Mouse (Mus musculus) hindbrain, postnatal 0 days (tissue): ENCODE results near the gene BC048562. TPM values are rescaled to one million over a fixed set of nuclear protein-coding genes. Genes with fewer than 3 reads are reported as not detected.

Experiments used
- ATAC-seq: fragments of 200-750 bp; cut with Nextera tagmentation; 2 replicates; pipeline ENCODE4 v1.8.0; 2017; ENCODE audit warnings: mild to moderate bottlenecking, moderate TSS enrichment, moderate library complexity
- DNase-seq: peaks from one replicate; pipeline ENCODE4 v3.0.0-alpha.2; 2015; ENCODE audit warnings: low spot score
- H3K27ac ChIP-seq: fragments of 300-500 bp; sonication (generic); 2 replicates; pipeline ENCODE4 v1.5.1; 2014; ENCODE audit warnings: mild to moderate bottlenecking
- H3K27me3 ChIP-seq: fragments of 300-500 bp; sonication (generic); 2 replicates; pipeline ENCODE4 v1.6.1; 2014; ENCODE audit warnings: low read length, mixed read lengths; ENCODE audit not compliant: insufficient read depth
- H3K36me3 ChIP-seq: fragments of 300-500 bp; sonication (generic); 2 replicates; pipeline ENCODE4 v1.6.1; 2014; ENCODE audit warnings: low read length, mixed read lengths; ENCODE audit not compliant: insufficient read depth
- H3K4me1 ChIP-seq: fragments of 300-500 bp; sonication (generic); 2 replicates; pipeline ENCODE4 v1.6.1; 2014; ENCODE audit warnings: antibody characterized with exemption, low read length, mixed read lengths; ENCODE audit not compliant: insufficient read depth
- H3K4me2 ChIP-seq: fragments of 300-500 bp; sonication (generic); 2 replicates; pipeline ENCODE4 v1.6.1; 2014; ENCODE audit warnings: low read depth, mild to moderate bottlenecking, low read length, moderate library complexity, mixed read lengths
- H3K4me3 ChIP-seq: fragments of 300-500 bp; sonication (generic); 2 replicates; pipeline ENCODE4 v1.5.1; 2014; ENCODE audit warnings: low read length
- H3K9ac ChIP-seq: fragments of 300-500 bp; sonication (generic); replicated peaks from 2 replicates; pipeline ENCODE4 v1.6.1; 2014; ENCODE audit warnings: mild to moderate bottlenecking, low read length, moderate library complexity, mixed read lengths
- H3K9me3 ChIP-seq: fragments of 300-500 bp; sonication (generic); 2 replicates; pipeline ENCODE4 v1.6.1; 2016; ENCODE audit warnings: low read length, mixed read lengths
- CTCF ChIP-seq: IDR thresholded peaks from 2 replicates; pipeline ENCODE4 v1.5.1; 2016; ENCODE audit warnings: antibody characterized with exemption, control low read depth, low read depth
- WGBS: fragments of 180-500 bp; shearing (Covaris S2); extraction: QIAGEN DNeasy Blood & Tissue Kit; methylation state at CpG from one replicate; pipeline ENCODE4 v1.1.7; 2014; 5-methylcytosine and 5-hydroxymethylcytosine counted together
- polyA plus RNA-seq: library from polyadenylated mRNA; unstranded; fragments of >200 nt; fragmentation: Nextera tagmentation; extraction: Ambion mirVana; gene quantifications from 2 replicates; pipeline ENCODE4 v1.2.1, GENCODE M21; 2015
- total RNA-seq: library from RNA; depleted of rRNA; stranded (reverse); fragments of >200 nt; gene quantifications from 2 replicates; pipeline ENCODE4 v1.2.3, GENCODE M21; 2014

The BC048562 gene
- total and polyA plus RNA-seq, 2 experiments from 2014 or later, result not detected

GRCm38 (mm10) chr9:108461675-108462074 is 25.4 kb downstream of the BC048562 start:
- Histone ChIP-seq H3K36me3 (peaks cover 19% of the 10 kb centered on the region; the same call in 1 of the 2 replicates), H3K4me2 (peak overlapping the region; percentile 95), H3K27ac (no peak overlapping the region), H3K4me3 (peak overlapping the region; percentile 91; the same call in 1 of the 2 replicates), H3K4me1 (peaks cover 3% of the 10 kb centered on the region), H3K9me3 (no peaks in the 10 kb centered on the region), H3K9ac (no peak overlapping the region), H3K27me3 (no peaks in the 10 kb centered on the region)
- 90% methylated on average over 5 of the region's 5 CpGs for WGBS
- ATAC-seq (no peak), DNase-seq (no peak)
- no peak for TF ChIP-seq CTCF

- no peaks in the 10 kb centered on the region for H3K9me3 ChIP-seq
- peaks cover 3% of the 10 kb centered on the region for H3K4me1 ChIP-seq
- 86% methylated on average over 10 of the region's 10 CpGs for WGBS
- no peak overlapping the region for H3K4me3 ChIP-seq
- TF ChIP-seq CTCF, result no peak
- H3K9ac ChIP-seq, result no peak overlapping the region
- DNase-seq, result no peak
- peaks cover 19% of the 10 kb centered on the region; the same call in 1 of the 2 replicates for H3K36me3 ChIP-seq
- no peak overlapping the region for H3K27ac ChIP-seq
- no peak for ATAC-seq
- no peaks in the 10 kb centered on the region for H3K27me3 ChIP-seq
- peak overlapping the region; percentile 95; the same call in 1 of the 2 replicates for H3K4me2 ChIP-seq
Observed at GRCm38 (mm10) chr9:108462192-108462591, 25.9 kb downstream of the BC048562 start.

- ATAC-seq (no peak), DNase-seq (no peak)
- H3K27me3 ChIP-seq, result no peaks in the 10 kb centered on the region
- H3K4me1 ChIP-seq, result peaks cover 3% of the 10 kb centered on the region
- H3K36me3 ChIP-seq, result peaks cover 19% of the 10 kb centered on the region; the same call in 1 of the 2 replicates
- TF ChIP-seq CTCF, result no peak
- H3K9ac ChIP-seq, result no peak overlapping the region
- H3K4me3 ChIP-seq, result no peak overlapping the region
- WGBS, result 97% methylated on average over 9 of the region's 9 CpGs
- H3K9me3 ChIP-seq, result no peaks in the 10 kb centered on the region
- no peak overlapping the region for H3K4me2 ChIP-seq
- no peak overlapping the region for H3K27ac ChIP-seq
Observed at GRCm38 (mm10) chr9:108463713-108464112, 27.4 kb downstream of the BC048562 start.

GRCm38 (mm10) chr9:108466219-108466618 is 29.9 kb downstream of the BC048562 start:
- Histone ChIP-seq H3K36me3 (peaks cover 19% of the 10 kb centered on the region; the same call in 1 of the 2 replicates), H3K4me1 (peaks cover 2% of the 10 kb centered on the region)
- no peak for TF ChIP-seq CTCF

GRCm38 (mm10) chr9:108469430-108469829 is 33.1 kb downstream of the BC048562 start:
- peaks cover 4% of the 10 kb centered on the region; the same call in 1 of the 2 replicates for H3K36me3 ChIP-seq
- H3K9ac ChIP-seq, result no peak overlapping the region
- no peak overlapping the region for H3K4me3 ChIP-seq
- no peak overlapping the region for H3K4me2 ChIP-seq
- no peaks in the 10 kb centered on the region for H3K27me3 ChIP-seq
- DNase-seq (no peak), ATAC-seq (no peak)
- H3K4me1 ChIP-seq, result no peaks in the 10 kb centered on the region
- TF ChIP-seq CTCF, result no peak
- no peak overlapping the region for H3K27ac ChIP-seq
- 84% methylated on average over 5 of the region's 5 CpGs for WGBS
- no peaks in the 10 kb centered on the region for H3K9me3 ChIP-seq

More at GRCm38 (mm10) chr9:108466219-108466618, 29.9 kb downstream of the BC048562 start:
- no peak for DNase-seq
- WGBS, result 90% methylated on average over 2 of the region's 2 CpGs
- Histone ChIP-seq H3K9me3 (no peaks in the 10 kb centered on the region), H3K27ac (no peak overlapping the region), H3K4me2 (no peak overlapping the region), H3K4me3 (no peak overlapping the region), H3K9ac (no peak overlapping the region), H3K27me3 (no peaks in the 10 kb centered on the region)
- no peak for ATAC-seq

- no peak for TF ChIP-seq CTCF
- DNase-seq, result no peak
- H3K27ac ChIP-seq, result no peak overlapping the region
- no peak overlapping the region for H3K4me3 ChIP-seq
- no peaks in the 10 kb centered on the region for H3K4me1 ChIP-seq
- no peaks in the 10 kb centered on the region for H3K27me3 ChIP-seq
- H3K36me3 ChIP-seq, result peaks cover 4% of the 10 kb centered on the region; the same call in 1 of the 2 replicates
- H3K9me3 ChIP-seq, result no peaks in the 10 kb centered on the region
- WGBS, result 76% methylated on average over 4 of the region's 4 CpGs
- no peak for ATAC-seq
- H3K9ac ChIP-seq, result no peak overlapping the region
- no peak overlapping the region for H3K4me2 ChIP-seq
Observed at GRCm38 (mm10) chr9:108469845-108470244, 33.6 kb downstream of the BC048562 start.

- H3K4me2 ChIP-seq, result no peak overlapping the region
- no peaks in the 10 kb centered on the region for H3K36me3 ChIP-seq
- H3K4me3 ChIP-seq, result no peak overlapping the region
- DNase-seq, result no peak
- H3K4me1 ChIP-seq, result peaks cover 8% of the 10 kb centered on the region
- no peak for ATAC-seq
- no peaks in the 10 kb centered on the region for H3K27me3 ChIP-seq
- no peaks in the 10 kb centered on the region for H3K9me3 ChIP-seq
- no peak for TF ChIP-seq CTCF
- H3K9ac ChIP-seq, result no peak overlapping the region
- WGBS, result 25% methylated on average over 1 of the region's 1 CpGs
- no peak overlapping the region for H3K27ac ChIP-seq
Observed at GRCm38 (mm10) chr9:108474528-108474927, 38.2 kb downstream of the BC048562 start.
